Mouse (Mus musculus) liver, postnatal 0 days (tissue): ENCODE measurements around the gene Hecw1.

Experiments
- CTCF ChIP-seq: sonication (generic); IDR thresholded peaks from 2 replicates; pipeline ENCODE4 v1.5.1; 2016; ENCODE audit warnings: antibody characterized with exemption, low read depth
- EP300 ChIP-seq: IDR thresholded peaks from 2 replicates; pipeline ENCODE4 v1.6.1; 2016; ENCODE audit warnings: antibody characterized with exemption, low read depth, mild to moderate bottlenecking

DNA sequence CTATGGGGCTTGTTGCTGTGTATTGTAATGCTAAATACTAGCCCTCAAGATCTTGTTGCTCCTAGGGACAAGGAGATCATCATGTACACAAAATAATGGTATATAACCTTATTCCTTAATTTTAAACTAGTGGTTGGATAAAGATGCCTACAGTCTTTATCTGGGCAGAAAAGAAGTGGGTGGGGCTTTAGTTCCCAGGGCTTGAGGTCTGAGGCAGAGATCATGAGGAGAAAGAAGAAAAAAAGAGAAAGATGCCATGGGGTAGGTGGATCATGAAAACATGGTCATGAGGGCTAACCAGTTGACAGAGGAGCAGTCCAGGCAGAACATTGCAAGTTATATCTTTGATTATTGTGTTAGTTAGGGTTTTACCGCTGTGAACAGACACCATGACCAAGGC is 195.8 kb downstream of the Hecw1 start:
- TF ChIP-seq CTCF (no peak), EP300 (no peak)
